Mouse (Mus musculus): ENCODE data around the gene Smok3a.
"Not testable (repeated sequence)": the region's sequence is repeated elsewhere in the genome, so short reads cannot be mapped to it uniquely, and the experiment has no call there.

Smok3a gene

DNA sequence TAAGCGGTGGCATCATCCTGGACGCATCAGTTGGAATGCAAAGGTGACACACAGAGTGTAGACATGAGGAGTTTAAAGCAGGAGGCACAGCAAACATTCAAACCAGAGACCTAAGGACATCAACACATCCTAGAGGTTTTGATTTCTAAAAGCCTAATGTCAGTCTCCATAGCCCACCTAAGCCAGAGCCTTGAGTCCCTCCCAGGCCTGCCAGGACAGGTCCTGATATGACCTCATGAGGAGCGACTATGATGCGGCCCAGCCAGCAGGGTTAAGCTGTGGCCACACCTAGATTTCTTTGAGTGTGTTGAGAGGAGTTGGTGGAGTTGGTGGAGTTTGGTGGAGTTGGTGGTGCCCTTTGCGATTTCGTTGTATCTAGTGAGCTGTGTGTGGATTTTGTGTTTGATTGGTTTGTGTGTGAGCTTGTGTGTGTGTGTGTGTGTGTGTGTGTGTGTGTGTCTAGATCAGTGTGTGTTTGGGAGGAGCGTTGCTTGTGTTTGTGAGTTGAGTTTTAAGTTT is at the start of gene Smok3a, which contains the start of gene Smok3b:
TSS of gene Smok3a (plus strand) at position 301 of the 519 bp plus-strand sequence.
TSS of gene Smok3b (plus strand) at position 469 of the 519 bp plus-strand sequence.
- POLR2A ChIA-PET, CTCF ChIA-PET: not testable (repeated sequence)

DNA sequence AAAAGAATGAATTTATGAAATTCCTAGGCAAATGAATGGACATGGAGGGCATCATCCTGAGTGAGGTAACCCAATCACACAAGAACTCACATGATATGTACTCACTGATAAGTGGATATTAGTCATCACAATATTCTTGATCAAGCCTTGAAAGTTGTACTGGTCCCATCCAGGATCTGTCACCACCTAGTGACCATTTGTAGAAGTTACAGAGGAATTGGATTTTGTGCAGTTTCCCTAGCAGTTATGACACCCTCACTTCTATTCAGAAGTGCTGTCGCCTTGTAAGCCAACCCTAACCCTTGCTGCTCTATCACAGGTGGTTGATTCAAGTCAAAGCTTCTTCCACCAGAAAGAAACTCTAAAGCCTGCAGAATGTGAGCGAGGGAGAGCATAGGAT is 47.9 kb upstream of the Smok3a start:
- ChIA-PET POLR2A (interaction anchor here in 2 of 4 experiments (0.7 to 1.1 kb wide), 2 partner anchors 95 to 113 kb away, joined by 3 to 4 read pairs; no protein-coding TSS in a partner anchor), CTCF (interaction anchor here (0.6 to 2.0 kb wide), 16 partner anchors 10 to 455 kb away, joined by 3 to 8 read pairs (median 4); partner anchors contain the start of genes Gigyf1 (in 1 of the 4) and Gjc3 (in 1 of the 4))

DNA sequence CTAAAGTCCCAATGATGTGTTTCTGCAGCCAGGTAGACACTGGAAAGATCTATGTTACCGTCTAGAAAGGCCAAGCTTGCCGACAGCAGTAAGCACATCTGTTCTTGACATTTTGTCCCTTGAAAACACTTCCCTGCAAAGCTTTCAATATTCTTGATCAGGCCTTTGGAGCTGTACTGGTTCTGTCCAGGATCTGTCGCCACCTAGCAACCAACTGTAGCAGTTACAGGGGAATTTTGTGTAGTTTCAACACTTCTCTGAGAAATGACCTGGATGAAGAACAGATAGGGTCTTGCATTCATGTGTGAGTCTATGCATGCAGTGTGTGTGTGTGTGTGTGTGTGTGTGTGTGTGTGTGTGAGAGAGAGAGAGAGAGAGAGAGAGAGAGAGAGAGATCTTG is 47.3 kb upstream of the Smok3a start:
- ChIA-PET CTCF (interaction anchor here (0.6 to 2.0 kb wide), 16 partner anchors 11 to 455 kb away, joined by 3 to 8 read pairs (median 4); partner anchors contain the start of genes Gigyf1 (in 1 of the 4) and Gjc3 (in 1 of the 4)), POLR2A (interaction anchor here in 2 of 4 experiments (0.7 to 1.1 kb wide), 2 partner anchors 95 to 112 kb away, joined by 3 to 4 read pairs; no protein-coding TSS in a partner anchor)

DNA sequence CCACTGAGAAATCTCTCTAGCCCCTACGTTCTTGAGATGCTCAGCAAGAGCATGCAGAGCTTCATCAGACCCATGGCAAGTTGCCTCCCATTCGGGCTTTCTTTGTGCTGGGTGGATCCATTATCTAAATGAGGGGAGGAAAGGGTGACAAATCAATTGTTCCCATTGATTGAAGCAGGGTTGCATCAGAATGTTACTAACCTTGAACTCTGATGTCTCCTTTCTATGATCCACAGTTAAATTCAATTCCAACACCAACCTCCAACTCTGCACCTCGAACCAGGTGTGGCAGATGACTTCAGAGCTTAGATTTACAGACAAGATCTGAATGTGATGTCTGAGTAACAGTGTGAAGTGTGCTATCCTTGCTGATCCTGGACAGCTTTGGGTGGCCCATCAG is 46.3 kb upstream of the Smok3a start:
- ChIA-PET POLR2A (no interaction called here), CTCF (interaction anchor here in 1 of 4 experiments (0.6 kb wide), 1 partner anchor 225 kb away, joined by 4 read pairs; no protein-coding TSS in a partner anchor)

DNA sequence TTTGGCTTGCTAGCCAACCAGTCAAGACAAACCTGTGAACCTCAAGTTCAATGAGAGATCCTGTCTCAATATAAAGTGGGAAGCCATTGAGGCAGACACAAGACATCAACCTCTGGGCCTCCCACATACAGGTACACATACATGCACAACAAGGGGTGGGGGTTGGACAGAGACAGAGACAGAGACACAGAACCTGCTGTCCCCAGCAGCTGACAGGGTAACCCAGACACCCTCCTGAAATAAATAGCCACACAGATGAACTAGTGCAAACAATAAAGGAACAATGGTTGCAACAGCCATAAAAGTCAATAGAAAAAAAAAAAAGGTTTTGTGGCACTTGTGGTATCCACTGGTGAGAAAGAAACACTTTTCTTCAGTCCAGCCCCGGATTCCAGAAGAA is 45.6 kb upstream of the Smok3a start:
- ChIA-PET CTCF (no interaction called here), POLR2A (no interaction called here)

DNA sequence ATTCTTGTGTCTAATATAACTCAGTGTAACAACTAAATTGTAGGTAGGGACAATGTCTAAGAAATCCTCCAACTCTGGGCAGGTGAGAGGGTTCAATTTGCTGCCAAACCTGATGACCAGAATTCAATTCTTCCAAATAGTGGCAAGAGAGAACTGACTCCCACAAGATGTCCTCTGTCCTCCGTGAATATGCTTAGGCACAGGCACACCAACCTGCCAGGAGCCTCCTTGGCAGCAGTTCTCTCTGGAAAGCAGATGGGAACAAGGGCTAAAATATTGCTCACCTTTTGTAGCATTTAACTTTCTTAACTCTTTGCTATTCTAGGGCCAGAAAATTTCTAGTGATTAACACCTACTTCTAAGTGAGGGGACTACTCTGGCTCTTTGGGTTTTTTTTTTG is 43.8 kb upstream of the Smok3a start:
- ChIA-PET POLR2A (no interaction called here), CTCF (no interaction called here)

DNA sequence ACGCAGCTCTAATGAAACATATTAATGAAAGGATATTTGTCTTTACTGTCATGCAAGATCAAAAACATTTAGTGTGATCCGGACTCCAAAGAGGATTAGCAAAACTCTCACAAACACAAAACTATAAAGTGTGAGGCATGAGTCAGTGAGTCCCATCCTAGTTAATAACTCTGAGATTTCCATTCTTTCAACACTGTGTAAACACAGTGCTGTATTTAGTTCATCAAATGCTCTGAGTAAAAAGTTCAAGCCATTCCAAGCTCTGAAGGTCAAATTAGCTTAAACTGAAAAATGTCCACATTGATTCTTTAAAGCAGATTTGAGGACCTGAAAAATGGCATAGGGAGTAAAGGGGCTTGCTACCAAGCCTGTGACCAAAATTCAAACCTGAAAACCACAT is 42.0 kb upstream of the Smok3a start:
- ChIA-PET CTCF (no interaction called here), POLR2A (no interaction called here)

DNA sequence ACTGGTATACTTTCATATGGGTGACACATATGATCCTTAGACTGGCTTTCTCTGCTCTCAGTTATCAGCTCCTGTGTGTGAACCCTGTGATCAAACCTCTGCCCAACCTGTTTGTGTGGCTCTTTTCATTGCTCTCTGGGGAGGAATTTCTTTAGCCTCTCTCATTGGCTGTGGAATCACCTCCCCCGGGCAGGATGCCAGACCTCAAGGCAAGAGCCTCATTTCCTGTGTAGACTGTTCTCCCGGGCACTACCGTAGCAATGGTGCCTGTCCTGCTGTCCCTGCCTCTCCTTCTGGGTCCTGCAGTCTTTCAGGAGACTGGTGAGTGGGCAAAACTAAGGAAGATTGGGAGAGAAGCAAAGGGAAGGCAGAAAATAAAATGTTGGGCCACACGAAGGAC is 39.8 kb upstream of the Smok3a start, which contains the start of gene Azgp1:
TSS of gene Azgp1 (plus strand) at position 221 of the 400 bp plus-strand sequence.
- POLR2A ChIA-PET, result no interaction called here
- CTCF ChIA-PET, result no interaction called here

DNA sequence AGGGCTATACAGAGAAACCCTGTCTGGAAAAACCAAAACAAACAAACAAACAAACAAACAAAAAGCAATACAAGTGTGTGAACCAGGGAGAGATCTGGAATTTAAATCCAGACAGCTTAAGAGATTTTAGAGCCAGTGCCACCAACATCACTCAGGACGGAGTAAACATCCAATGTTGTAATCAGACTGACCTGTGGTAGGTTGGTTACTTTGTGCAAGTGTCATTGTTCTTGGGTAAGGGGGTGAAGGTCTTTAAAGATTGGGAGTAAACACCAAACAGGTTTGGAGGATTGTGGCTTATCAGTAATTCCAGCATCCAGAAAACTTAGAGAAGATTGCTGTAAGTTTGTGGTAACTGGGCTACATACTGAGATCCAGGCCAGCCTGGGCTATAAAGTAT is 34.7 kb upstream of the Smok3a start:
- ChIA-PET CTCF (no interaction called here), POLR2A (no interaction called here)

DNA sequence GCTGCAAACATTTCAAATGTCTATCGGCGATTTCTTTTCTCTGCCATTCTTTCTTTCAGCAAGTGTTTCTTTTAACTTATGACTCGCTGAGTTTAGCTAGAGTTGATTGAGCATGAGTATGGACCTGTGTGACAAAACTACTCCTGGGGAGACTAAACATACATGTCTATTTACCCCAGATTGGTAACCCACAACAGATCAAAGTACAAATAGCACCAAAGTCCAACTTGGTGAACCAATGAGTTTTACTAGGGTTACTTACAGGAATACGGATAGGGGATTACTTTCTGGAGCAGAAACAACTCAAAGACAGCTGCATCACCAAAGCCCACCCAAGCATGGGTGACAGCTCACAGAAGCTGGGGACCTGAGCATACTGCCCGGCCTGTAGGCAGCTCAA is 11.6 kb upstream of the Smok3a start:
- ChIA-PET POLR2A (interaction anchor here in 3 of 4 experiments (0.5 to 0.6 kb wide), 3 partner anchors 13 to 313 kb away, joined by 3 read pairs; no protein-coding TSS in a partner anchor), CTCF (no interaction called here)

DNA sequence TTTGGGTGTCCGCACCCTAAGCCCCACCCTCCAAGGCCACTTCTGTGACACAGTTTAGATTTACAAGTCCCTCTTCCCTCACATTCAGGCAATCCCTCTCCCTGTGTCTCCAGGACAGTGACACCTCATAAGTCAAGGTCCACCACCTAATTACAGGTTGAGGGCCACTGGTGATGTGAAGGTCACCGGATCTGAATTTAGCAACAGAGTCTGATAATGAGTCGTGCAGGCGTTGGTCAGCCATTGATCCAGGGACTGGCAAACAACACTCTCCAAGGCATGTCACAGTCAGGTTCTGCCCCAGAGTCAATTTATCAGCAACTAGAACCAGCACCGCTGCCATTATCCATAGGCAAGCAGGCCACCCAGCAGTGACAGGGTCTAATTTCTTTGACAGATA is 8.7 kb upstream of the Smok3a start:
- ChIA-PET POLR2A (no interaction called here), CTCF (no interaction called here)

DNA sequence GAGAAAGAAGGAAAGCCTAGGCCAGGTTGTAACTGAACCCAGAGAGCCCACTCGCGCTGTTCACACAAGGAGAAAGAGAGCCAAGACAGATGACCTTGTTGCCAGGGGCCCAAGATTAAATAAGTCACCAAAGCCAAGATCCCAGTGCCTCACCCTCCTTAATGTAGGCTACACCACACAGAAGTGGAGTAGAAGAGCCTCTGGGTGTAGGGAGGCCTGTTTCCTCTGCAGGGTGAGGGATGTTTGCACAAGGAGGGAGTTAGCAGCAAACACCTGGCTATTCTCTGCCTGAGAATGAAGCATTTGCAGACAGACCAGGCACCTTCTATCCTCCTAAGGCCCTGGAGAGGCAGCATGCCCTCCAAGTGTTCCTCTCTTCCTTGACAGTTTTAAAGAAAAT is 4.5 kb upstream of the Smok3a start:
- ChIA-PET POLR2A (no interaction called here), CTCF (no interaction called here)

DNA sequence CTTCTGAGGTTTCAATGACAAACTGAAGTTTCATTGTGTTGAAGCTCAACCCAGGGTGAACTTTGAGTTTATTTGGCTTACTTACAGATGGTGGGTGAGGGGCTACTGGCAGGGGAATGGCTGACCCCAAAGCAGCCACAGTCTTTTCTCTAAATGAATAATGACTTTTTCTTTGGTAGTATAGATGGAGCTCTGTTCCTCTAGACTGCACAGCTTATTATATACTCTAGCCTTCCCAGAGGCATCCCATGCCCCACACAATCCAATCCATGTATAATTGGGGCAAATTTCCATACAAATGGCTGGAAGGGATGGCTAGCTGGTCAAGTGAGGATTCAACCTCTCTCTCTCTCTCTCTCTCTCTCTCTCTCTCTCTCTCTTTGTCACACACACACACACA is 4.1 kb upstream of the Smok3a start:
- ChIA-PET CTCF (no interaction called here), POLR2A (no interaction called here)

DNA sequence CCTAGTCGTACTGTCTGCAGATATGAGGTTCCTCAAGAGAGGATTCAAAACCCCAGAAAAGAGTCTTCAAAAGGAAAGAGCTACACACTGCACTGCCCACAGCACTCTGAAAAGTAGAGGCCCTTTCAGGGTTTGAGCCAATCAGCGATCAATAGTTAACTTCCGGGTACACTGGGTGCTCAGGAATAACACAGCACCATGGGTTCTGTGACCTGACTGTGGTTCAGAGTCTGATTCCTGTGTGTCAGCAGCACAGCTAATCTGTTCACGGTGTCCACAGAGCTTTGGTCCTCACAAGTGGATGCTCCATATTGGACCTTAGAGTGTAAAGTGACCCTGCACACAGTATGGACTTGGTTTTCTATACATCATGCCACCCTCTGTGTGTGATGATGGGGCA is 1.5 kb upstream of the Smok3a start:
- CTCF ChIA-PET, POLR2A ChIA-PET: not testable (repeated sequence)

DNA sequence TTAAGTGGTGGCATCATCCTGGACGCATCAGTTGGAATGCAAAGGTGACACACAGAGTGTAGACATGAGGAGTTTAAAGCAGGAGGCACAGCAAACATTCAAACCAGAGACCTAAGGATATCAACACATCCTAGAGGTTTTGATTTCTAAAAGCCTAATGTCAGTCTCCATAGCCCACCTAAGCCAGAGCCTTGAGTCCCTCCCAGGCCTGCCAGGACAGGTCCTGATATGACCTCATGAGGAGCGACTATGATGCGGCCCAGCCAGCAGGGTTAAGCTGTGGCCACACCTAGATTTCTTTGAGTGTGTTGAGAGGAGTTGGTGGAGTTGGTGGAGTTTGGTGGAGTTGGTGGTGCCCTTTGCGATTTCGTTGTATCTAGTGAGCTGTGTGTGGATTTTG is 31.8 kb downstream of the Smok3a start, which contains the start of gene Smok3c:
TSS of gene Smok3c (plus strand) at position 301 of the 400 bp plus-strand sequence.
- CTCF ChIA-PET, POLR2A ChIA-PET: not testable (repeated sequence)

DNA sequence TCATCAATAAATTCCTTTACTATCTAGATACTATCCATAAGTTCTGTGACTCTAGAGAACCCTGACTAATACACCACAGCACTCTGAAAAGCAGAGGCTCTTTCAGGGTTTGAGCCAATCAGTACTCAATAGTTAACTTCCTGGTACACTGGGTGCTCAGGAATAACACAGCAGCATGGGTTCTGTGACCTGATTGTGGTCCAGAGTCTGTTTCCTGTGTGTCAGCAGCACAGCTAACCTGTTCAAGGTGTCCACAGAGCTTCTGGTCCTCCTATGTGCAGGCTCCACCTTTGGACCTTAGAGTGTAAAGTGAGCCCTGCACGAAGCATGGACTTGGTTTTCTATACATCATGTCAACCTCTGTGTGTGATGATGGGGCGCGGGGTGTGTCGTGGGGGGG is 52.7 kb downstream of the Smok3a start:
- ChIA-PET POLR2A (no interaction called here), CTCF (interaction anchor here in 2 of 4 experiments (0.6 to 0.9 kb wide), 3 partner anchors 84 to 149 kb away, joined by 3 to 4 read pairs (median 3); no protein-coding TSS in a partner anchor)

DNA sequence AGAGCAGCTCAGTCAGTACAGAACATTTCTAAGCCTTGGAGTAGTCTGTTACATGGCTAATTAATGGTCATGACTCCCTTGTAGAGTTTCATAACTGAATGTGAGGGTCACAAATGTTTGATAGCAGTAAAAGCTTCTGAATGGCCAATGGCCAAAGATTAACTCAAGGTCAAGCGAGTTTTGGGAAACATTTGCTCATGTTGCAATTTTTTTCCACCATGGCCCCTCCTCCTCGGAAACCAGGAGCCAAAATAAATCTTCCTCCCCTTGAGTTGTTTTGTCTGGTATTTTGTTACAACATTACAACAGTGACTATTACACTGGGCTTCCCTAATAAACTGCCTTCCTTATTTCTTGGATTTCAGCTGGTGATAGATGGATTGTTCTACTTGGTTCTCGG is 54.6 kb downstream of the Smok3a start:
- CTCF ChIA-PET, result no interaction called here
- POLR2A ChIA-PET, result interaction anchor here in 2 of 4 experiments (0.7 to 1.5 kb wide), 4 partner anchors 9 to 119 kb away, joined by 3 to 7 read pairs (median 5); partner anchors contain the start of genes Zkscan1 (in 2 of the 2) and Mblac1 (in 1 of the 2)

DNA sequence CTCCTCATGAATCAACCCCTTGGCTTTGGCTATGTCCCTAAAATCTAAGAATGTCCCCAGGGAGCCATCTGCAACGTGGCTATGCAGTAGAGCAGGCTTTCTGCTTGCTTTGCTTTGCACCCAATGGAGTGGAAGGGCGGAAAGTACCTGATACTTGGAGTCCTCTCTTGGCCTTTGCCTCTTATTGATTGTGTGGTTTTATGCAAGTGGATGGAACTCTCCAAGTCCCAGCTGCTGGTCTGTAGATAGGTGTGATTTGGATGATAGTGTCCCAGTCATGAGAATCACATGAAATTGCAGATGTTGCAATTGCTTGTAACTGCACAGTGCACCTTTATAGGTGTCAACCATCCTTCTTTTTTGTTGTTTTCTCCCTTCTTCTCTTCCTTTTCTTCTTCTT is 55.1 kb downstream of the Smok3a start:
- POLR2A ChIA-PET, result interaction anchor here in 2 of 4 experiments (0.9 to 1.5 kb wide), 3 partner anchors 8 to 37 kb away, joined by 3 to 7 read pairs (median 7); partner anchors contain the start of gene Zkscan1 (in 2 of the 2)
- CTCF ChIA-PET, result no interaction called here

DNA sequence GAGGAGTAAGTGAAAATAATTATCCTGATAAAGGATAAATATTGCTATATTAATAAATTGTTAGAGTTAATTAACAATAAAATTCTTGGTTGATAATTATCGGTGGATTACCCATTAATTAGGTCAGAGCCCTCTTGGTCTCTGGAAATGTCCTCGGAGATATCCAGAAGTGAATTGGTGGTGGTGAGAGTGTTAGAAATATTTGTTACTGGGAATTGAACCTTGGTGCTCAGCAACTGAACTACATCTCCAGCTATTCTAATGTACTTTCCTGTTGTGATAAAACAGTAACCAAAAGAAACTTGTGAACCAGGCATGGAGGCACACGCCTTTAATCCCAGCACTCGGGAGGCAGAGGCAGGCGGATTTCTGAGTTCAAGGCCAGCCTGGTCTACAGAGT is 59.4 kb downstream of the Smok3a start:
- ChIA-PET POLR2A (interaction anchor here (0.6 to 2.7 kb wide), 12 partner anchors 10 to 917 kb away, joined by 3 to 25 read pairs (median 4); partner anchors contain the start of genes Cnpy4 (in 1 of the 4), Taf6 (in 1 of the 4) and Zscan21 (in 1 of the 4)), CTCF (interaction anchor here in 2 of 4 experiments (0.6 to 1.5 kb wide), 3 partner anchors 11 to 425 kb away, joined by 3 read pairs; no protein-coding TSS in a partner anchor)

DNA sequence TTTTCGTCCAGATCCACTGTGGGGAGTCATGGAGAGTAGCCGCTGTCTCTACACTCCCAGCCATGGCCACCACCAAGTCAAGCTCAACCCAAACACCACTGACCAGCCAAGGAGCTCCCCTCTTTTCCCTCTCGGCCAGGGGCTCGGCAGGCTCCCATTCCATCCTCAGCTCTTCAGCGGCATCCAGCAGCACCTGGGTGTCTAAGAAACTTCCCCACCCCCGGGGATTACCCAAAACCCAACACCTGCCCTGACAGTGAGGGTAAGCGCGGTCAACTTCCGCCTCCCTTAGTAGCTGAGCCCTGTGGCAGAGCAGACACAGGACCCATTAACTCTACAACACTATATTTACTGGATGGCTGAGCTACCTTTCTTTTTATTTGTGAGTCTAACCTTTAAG is 60.4 kb downstream of the Smok3a start:
- CTCF ChIA-PET, result interaction anchor here in 1 of 4 experiments (1.5 to 1.8 kb wide), 2 partner anchors 9 to 10 kb away, joined by 3 to 13 read pairs; no protein-coding TSS in a partner anchor
- POLR2A ChIA-PET, result interaction anchor here (0.5 to 2.7 kb wide), 30 partner anchors 9 to 1069 kb away, joined by 3 to 25 read pairs (median 3); partner anchors contain the start of genes Cops6 (in 2 of the 4), Cnpy4 (in 1 of the 4), Taf6 (in 1 of the 4) and Zfp113 (in 1 of the 4)

Measured in embryonic stem cell, embryonic (primary cell).